Mouse (Mus musculus) fat pad, adult 2 months (tissue): ENCODE results near the gene Chchd2.

Source experiments
- DNase-seq: peaks from one replicate; pipeline ENCODE4 v3.0.0-alpha.2; 2011; ENCODE audit warnings: low read depth, low spot score; ENCODE audit errors: extremely low read depth

Gene Chchd2

GRCm38 (mm10) chr5:129879888-129880287 lies 7.4 kb downstream of the Chchd2 start:
- DNase-seq: no peak

- DNase-seq: no peak
Observed at GRCm38 (mm10) chr5:129878946-129879345, 8.3 kb downstream of the Chchd2 start.

GRCm38 (mm10) chr5:129877731-129878455 lies 9.4 kb downstream of the Chchd2 start:
- no peak for DNase-seq

GRCm38 (mm10) chr5:129875098-129875497 lies 12.2 kb downstream of the Chchd2 start:
- no peak for DNase-seq

GRCm38 (mm10) chr5:129873942-129874341 lies 13.3 kb downstream of the Chchd2 start:
- DNase-seq: no peak

GRCm38 (mm10) chr5:129871238-129871637 lies 16.0 kb downstream of the Chchd2 start:
- no peak for DNase-seq

GRCm38 (mm10) chr5:129869238-129869995 lies 17.9 kb downstream of the Chchd2 start:
- no peak for DNase-seq

GRCm38 (mm10) chr5:129865841-129866240 lies 21.4 kb downstream of the Chchd2 start:
- DNase-seq: no peak

- DNase-seq: no peak
Observed at GRCm38 (mm10) chr5:129864467-129864866, 22.8 kb downstream of the Chchd2 start.

GRCm38 (mm10) chr5:129862325-129862724 lies 24.9 kb downstream of the Chchd2 start:
- no peak for DNase-seq

GRCm38 (mm10) chr5:129856414-129856813 lies 30.9 kb downstream of the Chchd2 start:
- DNase-seq: no peak

GRCm38 (mm10) chr5:129855163-129855562 lies 32.1 kb downstream of the Chchd2 start:
- no peak for DNase-seq

- no peak for DNase-seq
Observed at GRCm38 (mm10) chr5:129847558-129847820, 39.8 kb downstream of the Chchd2 start.

- peak; percentile 58 for DNase-seq
Observed at GRCm38 (mm10) chr5:129846752-129847557, 40.3 kb downstream of the Chchd2 start, which contains the start of gene Sumf2. Gene Sumf2, plus strand, starts transcription at chr5:129846986.

GRCm38 (mm10) chr5:129844848-129845247 lies 42.4 kb downstream of the Chchd2 start:
- peak; percentile 59 for DNase-seq
